Mouse (Mus musculus) cerebellum, postnatal 14 days (tissue): ENCODE measurements around the gene Ctdsp2.
A peak's percentile ranks its signal among the peaks of the same experiment; 100 is the strongest.

Experiments
- DNase-seq, 2 experiments: peaks; one replicate each; pipeline ENCODE4 v3.0.0; 2021; ENCODE audit warnings: mixed read lengths in 2 of 2

The Ctdsp2 gene

GRCm38 (mm10) chr10:126978277-126978994, at the start of gene Ctdsp2:
TSS of gene Ctdsp2 (plus strand) at chr10:126978717.
- peak; percentile 100 for DNase-seq

- DNase-seq: no peak
Observed at GRCm38 (mm10) chr10:126928819-126929206, 49.7 kb upstream of the Ctdsp2 start.

GRCm38 (mm10) chr10:126929543-126929942, 49.0 kb upstream of the Ctdsp2 start:
- peak in 1 of 2 experiments; percentile 15 for DNase-seq

- DNase-seq: peak in 1 of 2 experiments; percentile 27
Observed at GRCm38 (mm10) chr10:126930270-126931121, 48.0 kb upstream of the Ctdsp2 start.

GRCm38 (mm10) chr10:126931123-126931759, 47.3 kb upstream of the Ctdsp2 start:
- no peak for DNase-seq

- no peak for DNase-seq
Observed at GRCm38 (mm10) chr10:126931760-126932139, 46.8 kb upstream of the Ctdsp2 start.

- DNase-seq: no peak
Observed at GRCm38 (mm10) chr10:126934561-126934960, 44.0 kb upstream of the Ctdsp2 start.

- DNase-seq: no peak
Observed at GRCm38 (mm10) chr10:126935121-126935520, 43.4 kb upstream of the Ctdsp2 start.

- no peak for DNase-seq
Observed at GRCm38 (mm10) chr10:126935556-126936381, 42.7 kb upstream of the Ctdsp2 start.

GRCm38 (mm10) chr10:126940949-126941348, 37.6 kb upstream of the Ctdsp2 start:
- no peak for DNase-seq

GRCm38 (mm10) chr10:126945531-126945930, 33.0 kb upstream of the Ctdsp2 start:
- DNase-seq: no peak

GRCm38 (mm10) chr10:126949824-126950223, 28.7 kb upstream of the Ctdsp2 start:
- DNase-seq: no peak

- DNase-seq: no peak
Observed at GRCm38 (mm10) chr10:126950572-126950971, 27.9 kb upstream of the Ctdsp2 start.

GRCm38 (mm10) chr10:126952375-126952774, 26.1 kb upstream of the Ctdsp2 start:
- peak; percentile 40 to 66 for DNase-seq

- DNase-seq: peak; percentile 54 to 72
Observed at GRCm38 (mm10) chr10:126953029-126953471, 25.5 kb upstream of the Ctdsp2 start.

GRCm38 (mm10) chr10:126956692-126957358, 21.7 kb upstream of the Ctdsp2 start:
- peak in 1 of 2 experiments; percentile 40 for DNase-seq

- peak; percentile 92 to 93 for DNase-seq
Observed at GRCm38 (mm10) chr10:126957359-126958107, 21.0 kb upstream of the Ctdsp2 start.

GRCm38 (mm10) chr10:126960496-126960895, 18.0 kb upstream of the Ctdsp2 start:
- no peak for DNase-seq

- DNase-seq: peak; percentile 95 to 97
Observed at GRCm38 (mm10) chr10:126961757-126962156, 16.8 kb upstream of the Ctdsp2 start.

GRCm38 (mm10) chr10:126962271-126962965, 16.1 kb upstream of the Ctdsp2 start:
- peak; percentile 84 to 90 for DNase-seq
